Mouse (Mus musculus): ENCODE data around the gene Vnn3.

Gene Vnn3

GRCm38 (mm10) chr10:23851228-23851912, at the start of gene Vnn3:
Gene Vnn3 (plus strand): TSS chr10:23851462.
- no peak for DNase-seq

GRCm38 (mm10) chr10:23802911-23803310, 48.4 kb upstream of the Vnn3 start:
- DNase-seq: no peak

- DNase-seq: no peak
Observed at GRCm38 (mm10) chr10:23804665-23805064, 46.6 kb upstream of the Vnn3 start.

- DNase-seq: no peak
Observed at GRCm38 (mm10) chr10:23806201-23806600, 45.1 kb upstream of the Vnn3 start.

GRCm38 (mm10) chr10:23811635-23812437, 39.4 kb upstream of the Vnn3 start:
- DNase-seq: peak; percentile 63

- no peak for DNase-seq
Observed at GRCm38 (mm10) chr10:23812438-23812759, 38.9 kb upstream of the Vnn3 start.

GRCm38 (mm10) chr10:23812852-23813766, 38.2 kb upstream of the Vnn3 start:
- DNase-seq: no peak

GRCm38 (mm10) chr10:23815168-23815567, 36.1 kb upstream of the Vnn3 start:
- DNase-seq: peak; percentile 81

GRCm38 (mm10) chr10:23816241-23816640, 35.0 kb upstream of the Vnn3 start:
- DNase-seq: no peak

GRCm38 (mm10) chr10:23826516-23826915, 24.7 kb upstream of the Vnn3 start:
- no peak for DNase-seq

GRCm38 (mm10) chr10:23836003-23836964, 15.0 kb upstream of the Vnn3 start:
- DNase-seq: no peak

- no peak for DNase-seq
Observed at GRCm38 (mm10) chr10:23837115-23837514, 14.1 kb upstream of the Vnn3 start.

GRCm38 (mm10) chr10:23838910-23839309, 12.4 kb upstream of the Vnn3 start:
- DNase-seq: no peak

- DNase-seq: peak; percentile 24
Observed at GRCm38 (mm10) chr10:23839368-23839767, 11.9 kb upstream of the Vnn3 start.

GRCm38 (mm10) chr10:23840496-23840895, 10.8 kb upstream of the Vnn3 start:
- no peak for DNase-seq

GRCm38 (mm10) chr10:23852096-23852495, 834 bp downstream of the Vnn3 start:
- no peak for DNase-seq

GRCm38 (mm10) chr10:23864362-23865312, 13.4 kb downstream of the Vnn3 start:
- DNase-seq: no peak

GRCm38 (mm10) chr10:23880695-23881094, 29.4 kb downstream of the Vnn3 start:
- peak; percentile 8 for DNase-seq

GRCm38 (mm10) chr10:23884910-23885309, 33.6 kb downstream of the Vnn3 start:
- no peak for DNase-seq

GRCm38 (mm10) chr10:23886060-23886459, 34.8 kb downstream of the Vnn3 start:
- DNase-seq: no peak

GRCm38 (mm10) chr10:23892987-23893386, 41.7 kb downstream of the Vnn3 start:
- DNase-seq: no peak

All from embryo, embryonic 11 days (tissue).